Mouse (Mus musculus): ENCODE measurements around the gene Ube4a. TPM values are rescaled to one million over a fixed set of nuclear protein-coding genes. Genes with fewer than 3 reads are reported as not detected.

The Ube4a gene
- polyA plus RNA-seq, 1 experiment from 2014 or later = 15.9 TPM

DNA sequence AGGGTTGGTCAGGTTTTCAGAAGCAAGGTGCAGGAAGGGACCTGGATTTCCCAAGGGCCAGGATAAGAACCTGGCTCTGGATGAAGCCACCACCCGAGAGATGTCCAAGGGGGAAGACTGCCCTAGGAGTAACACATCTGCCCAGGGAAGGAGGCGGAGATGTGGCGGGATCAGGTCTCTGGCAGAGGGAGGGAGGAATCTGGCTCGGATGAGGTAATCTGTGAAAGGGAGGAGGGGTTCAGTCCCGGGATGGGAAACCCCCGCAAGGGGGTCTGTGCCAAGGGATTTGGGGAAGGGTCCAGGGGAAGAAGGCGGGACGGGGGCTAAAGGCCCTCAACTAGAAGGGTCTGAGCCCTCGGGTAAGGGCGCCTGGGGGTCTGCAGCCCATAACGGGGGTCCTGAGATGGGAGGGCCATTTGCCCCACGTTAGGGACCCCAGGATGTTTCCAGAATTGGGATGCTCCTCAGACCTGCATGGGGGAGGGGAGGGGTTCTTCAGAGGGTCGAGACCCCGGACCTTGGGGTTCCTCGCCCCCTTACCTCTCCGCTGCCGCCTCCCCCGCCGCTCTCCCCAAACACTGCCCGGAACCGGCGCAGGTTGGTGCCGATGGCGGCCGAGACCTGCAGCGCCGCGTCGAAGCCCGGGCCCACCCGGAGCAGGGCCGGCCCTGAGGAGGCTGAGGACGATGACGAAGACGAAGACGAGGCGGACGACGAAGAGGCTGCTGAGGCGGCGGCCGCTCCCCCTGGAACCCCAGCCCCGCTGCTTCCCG, 84.9 kb downstream of the Ube4a start:
- Histone ChIP-seq H3K4me3 (peak overlapping the region; percentile 93), H3K9me3 (no peaks in the 10 kb centered on the region), H3K27ac (replicated peaks) (peak overlapping the region; percentile 96), H3K9ac (peak overlapping the region; percentile 98), H3K4me2 (peak overlapping the region; percentile 100), H3K36me3 (peaks cover 8% of the 10 kb centered on the region; the same call in 1 of the 2 replicates), H3K27me3 (replicated peaks) (peaks cover 11% of the 10 kb centered on the region; the same call in 1 of the 2 replicates), H3K4me1 (peaks cover 59% of the 10 kb centered on the region)
- 2% methylated on average over 30 of the region's 44 CpGs for WGBS
- ATAC-seq (ENCODE audit: extremely low read depth, insufficient number of reproducible peaks, low FRiP score, low TSS enrichment) = peak; percentile 35

- Histone ChIP-seq H3K36me3 (peaks cover 8% of the 10 kb centered on the region; the same call in 1 of the 2 replicates), H3K9ac (peak overlapping the region; percentile 98), H3K27me3 (replicated peaks) (peaks cover 7% of the 10 kb centered on the region; the same call in 1 of the 2 replicates), H3K4me3 (peak overlapping the region; percentile 93), H3K4me2 (peak overlapping the region; percentile 100), H3K27ac (replicated peaks) (peak overlapping the region; percentile 96), H3K4me1 (peaks cover 64% of the 10 kb centered on the region), H3K9me3 (no peaks in the 10 kb centered on the region)
- no peak for ATAC-seq (ENCODE audit: extremely low read depth, insufficient number of reproducible peaks, low FRiP score, low TSS enrichment)
- WGBS = 1% methylated on average over 13 of the region's 13 CpGs
Observed at GRCm38 (mm10) chr9:44879694-44880271, 85.6 kb downstream of the Ube4a start.

GRCm38 (mm10) chr9:44878776-44879500, 86.5 kb downstream of the Ube4a start:
- Histone ChIP-seq H3K4me3 (peak overlapping the region; percentile 93), H3K36me3 (peaks cover 8% of the 10 kb centered on the region; the same call in 1 of the 2 replicates), H3K4me2 (peak overlapping the region; percentile 100), H3K4me1 (peaks cover 73% of the 10 kb centered on the region), H3K9me3 (no peaks in the 10 kb centered on the region), H3K27ac (replicated peaks) (peak overlapping the region; percentile 96; the same call in 1 of the 2 replicates), H3K9ac (peak overlapping the region; percentile 98), H3K27me3 (replicated peaks) (peaks cover under 1% of the 10 kb centered on the region; the same call in 1 of the 2 replicates)
- no peak for ATAC-seq (ENCODE audit: extremely low read depth, insufficient number of reproducible peaks, low FRiP score, low TSS enrichment)
- 27% methylated on average over 9 of the region's 9 CpGs for WGBS

DNA sequence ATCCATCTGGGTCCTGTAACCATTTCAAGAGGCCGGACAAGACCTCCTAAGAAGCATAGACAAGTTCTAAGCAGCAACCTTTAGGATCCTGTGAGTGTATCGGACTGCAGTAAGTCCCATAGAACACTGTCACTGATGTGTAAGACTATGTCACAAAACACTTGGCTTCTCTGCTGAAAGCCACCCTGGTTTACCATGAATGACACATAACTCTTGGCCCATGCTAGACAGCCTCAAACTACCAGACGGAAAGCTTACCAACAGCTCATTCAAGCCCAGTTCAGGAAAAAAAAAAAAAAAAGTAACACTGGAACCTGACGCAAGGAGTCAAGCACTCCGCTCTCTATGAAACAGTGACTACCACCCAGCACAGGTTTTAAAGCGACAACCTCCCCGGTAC, 87.7 kb downstream of the Ube4a start:
- H3K4me2 ChIP-seq = no peak overlapping the region
- H3K4me3 ChIP-seq = no peak overlapping the region
- no peak for ATAC-seq (ENCODE audit: extremely low read depth, insufficient number of reproducible peaks, low FRiP score, low TSS enrichment)
- H3K27ac ChIP-seq (replicated peaks) = no peak overlapping the region
- WGBS = 87% methylated on average over 7 of the region's 7 CpGs
- H3K9me3 ChIP-seq = no peaks in the 10 kb centered on the region
- H3K9ac ChIP-seq = no peak overlapping the region
- peaks cover 8% of the 10 kb centered on the region; the same call in 1 of the 2 replicates for H3K36me3 ChIP-seq
- peaks cover 78% of the 10 kb centered on the region for H3K4me1 ChIP-seq
- H3K27me3 ChIP-seq (replicated peaks) = no peaks in the 10 kb centered on the region

- no peaks in the 10 kb centered on the region for H3K9me3 ChIP-seq
- no peak overlapping the region for H3K4me2 ChIP-seq
- H3K4me3 ChIP-seq = no peak overlapping the region
- H3K4me1 ChIP-seq = peaks cover 85% of the 10 kb centered on the region
- no peak for ATAC-seq (ENCODE audit: extremely low read depth, insufficient number of reproducible peaks, low FRiP score, low TSS enrichment)
- H3K36me3 ChIP-seq = peaks cover 8% of the 10 kb centered on the region; the same call in 1 of the 2 replicates
- WGBS = 66% methylated on average over 7 of the region's 7 CpGs
- no peak overlapping the region for H3K27ac ChIP-seq (replicated peaks)
- H3K27me3 ChIP-seq (replicated peaks) = no peaks in the 10 kb centered on the region
- H3K9ac ChIP-seq = peak overlapping the region; percentile 20; the same call in 1 of the 2 replicates
Observed at GRCm38 (mm10) chr9:44875476-44875875, 89.9 kb downstream of the Ube4a start.

GRCm38 (mm10) chr9:44874198-44874597, 91.2 kb downstream of the Ube4a start:
- H3K9me3 ChIP-seq = no peaks in the 10 kb centered on the region
- H3K4me1 ChIP-seq = peaks cover 85% of the 10 kb centered on the region
- ATAC-seq (ENCODE audit: extremely low read depth, insufficient number of reproducible peaks, low FRiP score, low TSS enrichment) = no peak
- H3K4me3 ChIP-seq = no peak overlapping the region
- no peaks in the 10 kb centered on the region for H3K27me3 ChIP-seq (replicated peaks)
- H3K9ac ChIP-seq = no peak overlapping the region
- H3K36me3 ChIP-seq = peaks cover 8% of the 10 kb centered on the region; the same call in 1 of the 2 replicates
- no peak overlapping the region for H3K4me2 ChIP-seq
- no peak overlapping the region for H3K27ac ChIP-seq (replicated peaks)

- WGBS = 64% methylated on average over 5 of the region's 5 CpGs
- Histone ChIP-seq H3K36me3 (peaks cover 8% of the 10 kb centered on the region; the same call in 1 of the 2 replicates), H3K4me3 (no peak overlapping the region), H3K4me1 (peaks cover 84% of the 10 kb centered on the region), H3K9ac (no peak overlapping the region), H3K27ac (replicated peaks) (no peak overlapping the region), H3K4me2 (no peak overlapping the region), H3K27me3 (replicated peaks) (no peaks in the 10 kb centered on the region), H3K9me3 (no peaks in the 10 kb centered on the region)
- ATAC-seq (ENCODE audit: extremely low read depth, insufficient number of reproducible peaks, low FRiP score, low TSS enrichment) = no peak
Observed at GRCm38 (mm10) chr9:44873665-44874064, 91.7 kb downstream of the Ube4a start.

Other genes starting within 250 kb of the Ube4a start
- 20.2 and 24.4 TPM in 2 replicates for gene Phldb1, start 230.4 kb downstream of the Ube4a start, polyA plus RNA-seq (2015; fragmentation: Nextera tagmentation; extraction: Ambion mirVana)
- 114 and 119 TPM in 2 replicates for gene Arcn1, start 197.8 kb downstream of the Ube4a start, polyA plus RNA-seq (2015; fragmentation: Nextera tagmentation; extraction: Ambion mirVana)
- gene Ift46, start 197.7 kb downstream of the Ube4a start, polyA plus RNA-seq (2015; fragmentation: Nextera tagmentation; extraction: Ambion mirVana) = 65.7 and 68.6 TPM in 2 replicates
- gene Tmem25, start 166.3 kb downstream of the Ube4a start, polyA plus RNA-seq (2015; fragmentation: Nextera tagmentation; extraction: Ambion mirVana) = 1.5 and 1.9 TPM in 2 replicates
- gene Ttc36, start 162.5 kb downstream of the Ube4a start, polyA plus RNA-seq (2015; fragmentation: Nextera tagmentation; extraction: Ambion mirVana) = 0.29 and 2.2 TPM in 2 replicates
- gene Kmt2a, start 84.3 kb downstream of the Ube4a start, polyA plus RNA-seq (2015; fragmentation: Nextera tagmentation; extraction: Ambion mirVana) = 6.1 and 6.5 TPM in 2 replicates
- gene Atp5l, start 44.9 kb downstream of the Ube4a start, polyA plus RNA-seq (2015; fragmentation: Nextera tagmentation; extraction: Ambion mirVana) = 1,009 and 1,200 TPM in 2 replicates
- gene Cd3g, start 14.8 kb upstream of the Ube4a start, polyA plus RNA-seq (2015; fragmentation: Nextera tagmentation; extraction: Ambion mirVana) = 1.9 TPM in 1 of 2 replicates, not detected in the other
- gene Cd3d, start 16.2 kb upstream of the Ube4a start, polyA plus RNA-seq (2015; fragmentation: Nextera tagmentation; extraction: Ambion mirVana) = 0.45 TPM in 1 of 2 replicates, not detected in the other
- 0.55 TPM in 1 of 2 replicates, not detected in the other for gene Cd3e, start 44.0 kb upstream of the Ube4a start, polyA plus RNA-seq (2015; fragmentation: Nextera tagmentation; extraction: Ambion mirVana)
- gene Mpzl2, start 74.2 kb upstream of the Ube4a start, polyA plus RNA-seq (2015; fragmentation: Nextera tagmentation; extraction: Ambion mirVana) = 1.3 and 1.5 TPM in 2 replicates
- 1.6 and 1.7 TPM in 2 replicates for gene Mpzl3, start 89.6 kb upstream of the Ube4a start, polyA plus RNA-seq (2015; fragmentation: Nextera tagmentation; extraction: Ambion mirVana)
- 0.17 and 0.23 TPM in 2 replicates for gene Jaml, start 113.6 kb upstream of the Ube4a start, polyA plus RNA-seq (2015; fragmentation: Nextera tagmentation; extraction: Ambion mirVana)
- 1.5 and 2.1 TPM in 2 replicates for gene Scn2b, start 152.2 kb upstream of the Ube4a start, polyA plus RNA-seq (2015; fragmentation: Nextera tagmentation; extraction: Ambion mirVana)
- gene Scn4b, start 172.8 kb upstream of the Ube4a start, polyA plus RNA-seq (2015; fragmentation: Nextera tagmentation; extraction: Ambion mirVana) = 0.17 and 0.44 TPM in 2 replicates
- gene BC049352, start 216.4 kb upstream of the Ube4a start, polyA plus RNA-seq (2015; fragmentation: Nextera tagmentation; extraction: Ambion mirVana) = not detected in 2 replicates
- 0.19 TPM in 1 of 2 replicates, not detected in the other for gene Tmprss4, start 238.5 kb upstream of the Ube4a start, polyA plus RNA-seq (2015; fragmentation: Nextera tagmentation; extraction: Ambion mirVana)